Mouse (Mus musculus) stomach, embryonic 16.5 days (tissue): ENCODE measurements at regions not wholly inside any gene's neighbourhood (a gene's known extent, or its start where the extent isn't known, plus 50 kb on each side); places are given as distances from the start of the nearest gene placed in this dataset.

Experiments
- ATAC-seq: fragments of 200-750 bp; cut with Nextera tagmentation; 2 replicates; pipeline ENCODE4 v1.8.0; 2017; ENCODE audit warnings: moderate number of reproducible peaks, moderate TSS enrichment; ENCODE audit not compliant: insufficient read depth, low FRiP score
- H3K27ac ChIP-seq: fragments of 300-500 bp; sonication (generic); 2 replicates; pipeline ENCODE4 v1.5.1; 2014; ENCODE audit warnings: low read length
- H3K27me3 ChIP-seq: fragments of 300-500 bp; sonication (generic); 2 replicates; pipeline ENCODE4 v1.6.1; 2014; ENCODE audit warnings: low read length, control low read depth, mixed read lengths; ENCODE audit not compliant: control insufficient read depth, insufficient read depth
- H3K36me3 ChIP-seq: fragments of 300-500 bp; sonication (generic); 2 replicates; pipeline ENCODE4 v1.6.1; 2014; ENCODE audit warnings: low read length; ENCODE audit not compliant: control insufficient read depth, insufficient read depth
- H3K4me1 ChIP-seq: fragments of 300-500 bp; sonication (generic); 2 replicates; pipeline ENCODE4 v1.6.1; 2014; ENCODE audit warnings: low read length, control low read depth, mixed read lengths; ENCODE audit not compliant: control insufficient read depth, insufficient read depth
- H3K4me2 ChIP-seq: fragments of 300-500 bp; sonication (generic); 2 replicates; pipeline ENCODE4 v1.6.1; 2014; ENCODE audit warnings: low read depth, low read length, mixed read lengths
- H3K4me3 ChIP-seq: fragments of 300-500 bp; sonication (generic); replicated peaks from 2 replicates; pipeline ENCODE4 v1.5.1; 2014; ENCODE audit warnings: mild to moderate bottlenecking, low read length
- H3K9ac ChIP-seq: fragments of 300-500 bp; sonication (generic); 2 replicates; pipeline ENCODE4 v1.6.1; 2014; ENCODE audit warnings: low read length
- H3K9me3 ChIP-seq: fragments of 300-500 bp; sonication (generic); replicated peaks from 2 replicates; pipeline ENCODE4 v1.6.1; 2016; ENCODE audit warnings: low read length, control low read depth; ENCODE audit not compliant: control insufficient read depth
- WGBS: fragments of 180-500 bp; shearing (Covaris S2); extraction: QIAGEN DNeasy Blood & Tissue Kit; methylation state at CpG from one replicate; pipeline ENCODE4 v1.1.7; 2014; 5-methylcytosine and 5-hydroxymethylcytosine counted together

- Histone ChIP-seq H3K4me3 (no peak overlapping the region), H3K27ac (no peak overlapping the region), H3K4me2 (no peak overlapping the region), H3K4me1 (no peaks in the 10 kb centered on the region), H3K27me3 (no peaks in the 10 kb centered on the region), H3K36me3 (no peaks in the 10 kb centered on the region), H3K9me3 (no peaks in the 10 kb centered on the region), H3K9ac (no peak overlapping the region)
- 74% methylated on average over 14 of the region's 14 CpGs for WGBS
- ATAC-seq, result no peak
Measured at GRCm38 (mm10) chr10:83857794-83858442, 135.3 kb downstream of the 1500009L16Rik start.

GRCm38 (mm10) chr10:83858689-83859088 is 136.0 kb downstream of the 1500009L16Rik start:
- H3K9ac ChIP-seq, result no peak overlapping the region
- no peak overlapping the region for H3K27ac ChIP-seq
- no peak overlapping the region for H3K4me3 ChIP-seq
- H3K27me3 ChIP-seq, result no peaks in the 10 kb centered on the region
- H3K9me3 ChIP-seq, result no peaks in the 10 kb centered on the region; the same call in 1 of the 2 replicates
- ATAC-seq, result no peak
- no peak overlapping the region for H3K4me2 ChIP-seq
- H3K36me3 ChIP-seq, result no peaks in the 10 kb centered on the region
- H3K4me1 ChIP-seq, result no peaks in the 10 kb centered on the region
- WGBS, result 43% methylated on average over 6 of the region's 6 CpGs

- Histone ChIP-seq H3K9ac (no peak overlapping the region), H3K36me3 (no peaks in the 10 kb centered on the region), H3K27me3 (no peaks in the 10 kb centered on the region), H3K27ac (no peak overlapping the region), H3K9me3 (no peaks in the 10 kb centered on the region; the same call in 1 of the 2 replicates), H3K4me3 (no peak overlapping the region), H3K4me1 (no peaks in the 10 kb centered on the region), H3K4me2 (no peak overlapping the region)
- ATAC-seq, result no peak
- WGBS, result 81% methylated on average over 4 of the region's 4 CpGs
Measured at GRCm38 (mm10) chr10:83859633-83860032, 137.0 kb downstream of the 1500009L16Rik start.

DNA sequence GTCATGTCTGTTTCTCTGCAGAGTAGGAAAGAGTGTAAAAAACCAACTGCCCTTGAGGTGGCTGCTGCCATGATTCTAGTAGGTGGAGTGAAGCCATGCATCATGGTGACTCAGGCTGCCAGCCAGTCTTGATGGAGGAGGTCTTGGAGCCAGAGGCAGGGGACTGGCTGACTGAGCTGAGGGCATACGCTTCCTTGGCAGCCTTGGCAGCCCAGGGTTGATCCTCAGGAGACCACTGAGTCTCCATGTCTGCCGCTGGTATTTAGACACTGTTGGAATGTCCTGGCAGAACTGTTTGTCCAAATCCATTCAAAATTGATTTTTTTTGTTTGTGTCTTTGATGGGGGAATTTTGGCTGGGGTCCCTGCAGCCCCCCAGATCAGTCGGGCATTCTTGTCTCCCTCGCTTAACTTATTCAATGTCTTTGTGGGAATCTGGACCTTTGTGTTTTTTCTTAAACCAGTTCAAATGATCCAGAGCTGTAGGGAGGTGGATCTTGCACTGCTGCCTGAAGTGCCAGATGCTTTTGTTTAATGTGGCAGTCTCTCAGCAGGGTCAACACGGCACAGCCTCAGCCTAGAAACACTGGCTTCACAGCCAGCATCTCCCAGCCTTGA is 139.0 kb downstream of the 1500009L16Rik start:
- no peak overlapping the region for H3K9ac ChIP-seq
- no peak overlapping the region for H3K4me2 ChIP-seq
- no peak overlapping the region for H3K4me3 ChIP-seq
- no peaks in the 10 kb centered on the region for H3K36me3 ChIP-seq
- no peaks in the 10 kb centered on the region for H3K27me3 ChIP-seq
- WGBS, result 56% methylated on average over 5 of the region's 5 CpGs
- H3K27ac ChIP-seq, result no peak overlapping the region
- ATAC-seq, result no peak
- H3K9me3 ChIP-seq, result no peaks in the 10 kb centered on the region; the same call in 1 of the 2 replicates
- H3K4me1 ChIP-seq, result no peaks in the 10 kb centered on the region

DNA sequence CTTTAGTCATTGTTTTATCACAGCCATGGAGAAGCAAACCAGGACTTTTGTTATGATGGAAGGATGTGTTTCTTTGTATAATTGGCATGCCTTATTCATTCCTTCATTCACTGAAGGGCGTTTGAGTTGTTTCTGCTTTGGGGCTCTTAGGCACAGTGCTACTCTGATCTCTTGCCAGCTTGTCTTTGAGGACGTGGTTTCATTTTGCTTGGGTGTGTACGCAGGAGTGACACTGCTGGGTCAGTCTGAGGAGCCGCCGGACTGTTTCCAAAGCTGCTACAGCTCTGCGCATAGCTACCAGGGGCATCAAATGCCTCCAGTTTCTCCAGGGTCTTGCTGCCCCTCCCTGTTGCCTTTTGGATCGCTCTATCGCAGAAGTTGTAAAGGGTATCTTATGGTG is 141.9 kb downstream of the 1500009L16Rik start:
- Histone ChIP-seq H3K4me1 (no peaks in the 10 kb centered on the region), H3K27me3 (no peaks in the 10 kb centered on the region), H3K36me3 (no peaks in the 10 kb centered on the region), H3K9me3 (no peaks in the 10 kb centered on the region; the same call in 1 of the 2 replicates), H3K4me3 (no peak overlapping the region), H3K27ac (no peak overlapping the region), H3K4me2 (no peak overlapping the region), H3K9ac (no peak overlapping the region)
- no peak for ATAC-seq
- 86% methylated on average over 8 of the region's 8 CpGs for WGBS

DNA sequence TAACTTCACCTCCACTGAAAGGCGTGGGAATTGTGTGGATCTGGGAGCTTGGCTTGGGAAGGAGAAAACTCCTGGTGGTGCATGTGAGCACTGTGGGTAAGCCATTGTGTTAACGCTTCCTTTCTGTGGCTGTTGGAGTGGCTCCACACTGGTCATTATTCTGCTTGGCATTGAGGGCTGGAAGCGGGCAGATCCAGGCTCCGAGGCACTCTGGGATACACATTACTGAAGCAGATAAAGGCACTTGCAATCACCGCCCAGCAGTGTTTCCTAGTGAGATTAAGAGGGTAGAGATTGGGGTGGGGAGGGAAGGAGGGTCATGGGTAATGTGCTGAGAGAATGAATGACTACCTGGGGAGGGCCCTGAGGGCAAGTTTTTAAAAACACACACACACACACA is 143.3 kb downstream of the 1500009L16Rik start:
- 47% methylated on average over 5 of the region's 5 CpGs for WGBS
- Histone ChIP-seq H3K27me3 (no peaks in the 10 kb centered on the region), H3K4me1 (no peaks in the 10 kb centered on the region), H3K27ac (no peak overlapping the region), H3K9ac (no peak overlapping the region), H3K4me3 (no peak overlapping the region), H3K36me3 (no peaks in the 10 kb centered on the region), H3K9me3 (no peaks in the 10 kb centered on the region; the same call in 1 of the 2 replicates), H3K4me2 (no peak overlapping the region)
- 0 out of 2 replicates have a peak, but pooled peaks have one; percentile 40 for ATAC-seq

DNA sequence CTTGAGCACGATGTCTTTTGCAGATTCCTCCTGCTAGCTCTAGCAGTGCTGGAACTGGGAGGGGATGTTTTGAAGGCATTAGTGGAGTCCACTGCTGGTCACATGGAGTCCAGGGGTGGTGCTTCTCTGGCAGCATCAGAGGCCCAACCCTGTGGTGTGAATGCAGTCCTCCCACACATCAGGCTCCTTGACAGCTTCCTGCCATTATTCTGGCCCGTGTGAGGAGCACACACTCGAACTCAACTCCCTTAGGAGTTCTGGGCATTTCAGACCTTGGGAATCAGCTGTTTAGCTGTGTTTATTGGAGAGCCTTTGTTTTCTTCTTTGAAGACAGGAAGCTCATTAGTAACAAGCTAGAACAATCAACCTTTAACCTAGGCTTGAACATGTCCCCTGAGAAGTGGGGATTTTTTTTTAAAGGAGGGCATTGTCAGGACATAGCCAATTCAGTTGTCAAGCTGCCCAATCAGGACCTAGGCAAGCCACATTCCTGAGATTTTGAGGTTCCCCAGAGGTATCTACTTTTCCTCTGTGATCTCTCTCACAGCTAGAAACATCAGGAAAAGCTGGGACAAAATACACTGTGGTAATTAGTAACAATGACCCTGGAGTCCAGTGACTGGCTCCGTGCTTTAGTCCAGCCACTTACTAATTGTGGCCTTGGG is 149.2 kb downstream of the 1500009L16Rik start:
- no peak overlapping the region for H3K4me3 ChIP-seq
- 52% methylated on average over 4 of the region's 4 CpGs for WGBS
- H3K9ac ChIP-seq, result no peak overlapping the region
- H3K9me3 ChIP-seq, result no peaks in the 10 kb centered on the region
- no peak overlapping the region for H3K4me2 ChIP-seq
- H3K36me3 ChIP-seq, result no peaks in the 10 kb centered on the region
- peak; percentile 40; the same call in 1 of the 2 replicates for ATAC-seq
- no peaks in the 10 kb centered on the region for H3K4me1 ChIP-seq
- no peaks in the 10 kb centered on the region for H3K27me3 ChIP-seq
- H3K27ac ChIP-seq, result no peak overlapping the region

GRCm38 (mm10) chr10:83878745-83879144 is 156.1 kb downstream of the 1500009L16Rik start:
- Histone ChIP-seq H3K4me2 (no peak overlapping the region), H3K27me3 (no peaks in the 10 kb centered on the region), H3K9me3 (no peaks in the 10 kb centered on the region), H3K27ac (no peak overlapping the region), H3K36me3 (no peaks in the 10 kb centered on the region), H3K4me1 (no peaks in the 10 kb centered on the region), H3K4me3 (no peak overlapping the region), H3K9ac (no peak overlapping the region)
- no peak for ATAC-seq
- WGBS, result 78% methylated on average over 2 of the region's 2 CpGs
